17 mouse cellular contexts compared by ENCODE assay signal in genomic region chr2:114156639-114157038, GRCm38 (mm10). TPM values are rescaled to one million over a fixed set of nuclear protein-coding genes. Genes with fewer than 3 reads are reported as not detected.
DNase-seq lines count a peak whose midpoint lies in the region; ATAC-seq and TF ChIP-seq lines count a peak whose summit lies in the region.
"Had no signal": no experiment of that assay in that cellular context is flagged by ENCODE, and none has a peak within 500 bp of the region (broad histone marks: within the 10 kb centered on the region; RNA-seq: fewer than 3 reads in every experiment).

No protein-coding gene starts in this region.

- TF ChIP-seq POLR2A in MEL (IDR thresholded peaks at IDR 0.05; ENCODE audit: control insufficient read depth in 1 of 2, insufficient read depth in 1 of 2, low read depth in 1 of 2, low read length in 2 of 2, poor library complexity in 1 of 2) = no peak

- no peak overlapping the region for H3K9ac ChIP-seq in MEL (ENCODE audit: control insufficient read depth, low read depth, low read length, poor library complexity, severe bottlenecking)
- no peak overlapping the region for H3K9ac ChIP-seq in liver, embryonic 13.5 days
- H3K9ac ChIP-seq in forebrain, embryonic 13.5 days = no peak overlapping the region
- H3K9ac ChIP-seq: embryonic facial prominence, embryonic 12.5 days; forebrain, embryonic 12.5 days; forebrain, postnatal 0 days; heart, embryonic 13.5 days; hindbrain, embryonic 15.5 days had no signal

- DNase-seq in MEL (ENCODE audit: low read depth, low spot score) = peak; percentile 56
- DNase-seq in c-Kit-positive CD71-positive TER-119-positive erythroid progenitor cells, embryonic 14.5 days (ENCODE audit: low spot score) = peak; percentile 48
- DNase-seq in liver, embryonic 13.5 days = peak; percentile 37
- DNase-seq in left cerebral cortex, adult 8-10 months (ENCODE audit: low spot score in 2 of 2) = no peak
- no peak for DNase-seq in layer of hippocampus, adult 2 months (ENCODE audit: low spot score in 2 of 2)
- DNase-seq: adrenal gland, postnatal 14 days; cerebellum, adult 2 months; cerebellum, postnatal 25 days; forebrain, postnatal 0 days; gastrocnemius, postnatal 14 days; heart, postnatal 36 days had no signal

- 26% methylated on average over 1 of the region's 1 CpGs for WGBS in liver, embryonic 13.5 days (ENCODE audit: insufficient replicate concordance)
- WGBS in forebrain, embryonic 13.5 days = 100% methylated on average over 1 of the region's 1 CpGs

- TF ChIP-seq EP300 in MEL (IDR thresholded peaks at IDR 0.05; ENCODE audit: low read depth in 1 of 2, low read length in 2 of 2) = peak; percentile 62 to 70

- peak; percentile 94 for ATAC-seq in liver, embryonic 13.5 days (ENCODE audit: low read depth)
- peak; percentile 65 for ATAC-seq in megakaryocyte progenitor cell, adult 5-6 weeks (replicated peaks; ENCODE audit: poor library complexity)
- no peak for ATAC-seq in forebrain, embryonic 13.5 days
- ATAC-seq: forebrain, postnatal 0 days had no signal

- peaks cover 15 to 31% of the 10 kb centered on the region in 2 experiments for H3K36me3 ChIP-seq in MEL (ENCODE audit: control insufficient read depth in 1 of 2, insufficient read depth in 2 of 2, low read length in 2 of 2)
- peaks cover 70% of the 10 kb centered on the region for H3K36me3 ChIP-seq in liver, embryonic 13.5 days
- peaks cover 71% of the 10 kb centered on the region for H3K36me3 ChIP-seq in forebrain, embryonic 13.5 days (ENCODE audit: poor library complexity, severe bottlenecking)

- peaks cover 9 to 10% of the 10 kb centered on the region in 2 experiments for H3K4me1 ChIP-seq in MEL (ENCODE audit: control insufficient read depth in 1 of 2, insufficient read depth in 2 of 2, low read length in 2 of 2)
- peaks cover 14% of the 10 kb centered on the region for H3K4me1 ChIP-seq in liver, embryonic 13.5 days (replicated peaks)
- H3K4me1 ChIP-seq in forebrain, embryonic 13.5 days = no peaks in the 10 kb centered on the region
- H3K4me1 ChIP-seq: embryonic facial prominence, embryonic 12.5 days; forebrain, embryonic 12.5 days; heart, embryonic 13.5 days; hindbrain, embryonic 15.5 days had no signal

- no peak for TF ChIP-seq RAD21 in MEL (IDR thresholded peaks at IDR 0.05; ENCODE audit: low read depth, low read length)

- H3K9me3 ChIP-seq in MEL (replicated peaks; ENCODE audit: insufficient read depth, low read length) = no peaks in the 10 kb centered on the region
- H3K9me3 ChIP-seq in liver, embryonic 13.5 days (replicated peaks) = no peaks in the 10 kb centered on the region
- H3K9me3 ChIP-seq in forebrain, embryonic 13.5 days (replicated peaks) = no peaks in the 10 kb centered on the region
- H3K9me3 ChIP-seq: embryonic facial prominence, embryonic 12.5 days; forebrain, embryonic 12.5 days; heart, embryonic 13.5 days; hindbrain, embryonic 15.5 days had no signal

- H3K79me2 ChIP-seq in MEL (ENCODE audit: control insufficient read depth, insufficient read depth, low read length, poor library complexity) = no peaks in the 10 kb centered on the region

- peak overlapping the region; percentile 27; the same call in 1 of the 2 replicates for H3K4me2 ChIP-seq in liver, embryonic 13.5 days
- H3K4me2 ChIP-seq in forebrain, embryonic 13.5 days = no peak overlapping the region
- H3K4me2 ChIP-seq: embryonic facial prominence, embryonic 12.5 days; forebrain, embryonic 12.5 days; heart, embryonic 13.5 days; hindbrain, embryonic 15.5 days had no signal

- TF ChIP-seq CTCF in MEL (IDR thresholded peaks at IDR 0.05 in 2 of 3, conservative IDR thresholded peaks at IDR 0.05 in 1 of 3; ENCODE audit: control insufficient read depth in 1 of 3, insufficient read depth in 1 of 3, low read depth in 2 of 3, low read length in 3 of 3, poor library complexity in 1 of 3, severe bottlenecking in 1 of 3) = no peak
- TF ChIP-seq CTCF in layer of hippocampus, adult 2 months (conservative IDR thresholded peaks at IDR 0.05) = no peak

- H3K27ac ChIP-seq in MEL (ENCODE audit: control insufficient read depth, low read depth, low read length) = peak overlapping the region; percentile 92
- H3K27ac ChIP-seq in liver, embryonic 13.5 days = peak overlapping the region; percentile 25; the same call in 1 of the 2 replicates
- H3K27ac ChIP-seq in forebrain, embryonic 13.5 days = no peak overlapping the region
- no peak overlapping the region for H3K27ac ChIP-seq in layer of hippocampus, adult 2 months
- H3K27ac ChIP-seq: embryonic facial prominence, embryonic 12.5 days; forebrain, embryonic 12.5 days; heart, embryonic 13.5 days; hindbrain, embryonic 15.5 days had no signal

- H3K27me3 ChIP-seq in MEL (ENCODE audit: control insufficient read depth in 1 of 2, insufficient read depth in 2 of 2, low read length in 2 of 2) = no peaks in the 10 kb centered on the region
- H3K27me3 ChIP-seq in liver, embryonic 13.5 days = no peaks in the 10 kb centered on the region
- no peaks in the 10 kb centered on the region for H3K27me3 ChIP-seq in forebrain, embryonic 13.5 days
- H3K27me3 ChIP-seq: embryonic facial prominence, embryonic 12.5 days; forebrain, embryonic 12.5 days; heart, embryonic 13.5 days; hindbrain, embryonic 15.5 days had no signal

- H3K4me3 ChIP-seq in MEL (ENCODE audit: control insufficient read depth in 1 of 2, insufficient read depth in 1 of 2, low read depth in 2 of 2, low read length in 2 of 2) = no peak overlapping the region
- H3K4me3 ChIP-seq in liver, embryonic 13.5 days (replicated peaks) = no peak overlapping the region
- H3K4me3 ChIP-seq in forebrain, embryonic 13.5 days = no peak overlapping the region
- no peak overlapping the region for H3K4me3 ChIP-seq in layer of hippocampus, adult 2 months
- H3K4me3 ChIP-seq: embryonic facial prominence, embryonic 12.5 days; forebrain, embryonic 12.5 days; heart, embryonic 13.5 days; hindbrain, embryonic 15.5 days had no signal

TF ChIP-seq in MEL, 35 proteins besides CTCF, POLR2A, EP300 and RAD21 (continues in another document):
- peak; percentile 32; the same call in 1 of the 2 replicates for TF ChIP-seq SIN3A (IDR thresholded peaks at IDR 0.05; ENCODE audit: low read length)
- TF ChIP-seq CHD2 (IDR thresholded peaks at IDR 0.05; ENCODE audit: low read length) = no peak
- TF ChIP-seq NRF1 (IDR thresholded peaks at IDR 0.05; ENCODE audit: insufficient read depth, low read depth, low read length, poor library complexity, severe bottlenecking) = no peak
- TF ChIP-seq POLR2AphosphoS5 (IDR thresholded peaks at IDR 0.05; ENCODE audit: borderline replicate concordance, low read depth, low read length) = no peak
- TF ChIP-seq ETS1 (IDR thresholded peaks at IDR 0.05; ENCODE audit: low read depth, low read length) = peak; percentile 70
- TF ChIP-seq MAFK (IDR thresholded peaks at IDR 0.05; ENCODE audit: borderline replicate concordance, low read depth, low read length) = no peak
- TF ChIP-seq JUND (IDR thresholded peaks at IDR 0.05; ENCODE audit: low read depth, low read length) = no peak
- TF ChIP-seq ZNF384 (IDR thresholded peaks at IDR 0.05; ENCODE audit: low read depth, low read length) = no peak
- TF ChIP-seq HCFC1 (IDR thresholded peaks at IDR 0.05; ENCODE audit: low read depth, low read length) = no peak
- no peak for TF ChIP-seq USF2 (IDR thresholded peaks at IDR 0.05; ENCODE audit: borderline replicate concordance in 1 of 2, insufficient read depth in 1 of 2, low read depth in 1 of 2, low read length in 2 of 2)
- TF ChIP-seq NELFE (IDR thresholded peaks at IDR 0.05; ENCODE audit: low read depth, low read length) = no peak
- TF ChIP-seq GATA1 (IDR thresholded peaks at IDR 0.05; ENCODE audit: low read depth, low read length) = peak; percentile 62
- TF ChIP-seq ELF1 (IDR thresholded peaks at IDR 0.05; ENCODE audit: low read depth, low read length) = no peak
- TF ChIP-seq TAL1 (IDR thresholded peaks at IDR 0.05; ENCODE audit: low read length) = peak; percentile 85
- TF ChIP-seq E2F4 (IDR thresholded peaks at IDR 0.05; ENCODE audit: borderline replicate concordance, low read depth, low read length) = no peak
- TF ChIP-seq MAX (IDR thresholded peaks at IDR 0.05; ENCODE audit: low read length) = no peak
- TF ChIP-seq KAT2A (conservative IDR thresholded peaks at IDR 0.05; ENCODE audit: low read depth, low read length) = no peak
- TF ChIP-seq CHD1 (IDR thresholded peaks at IDR 0.05; ENCODE audit: low read depth, low read length) = no peak
- 0 out of 2 replicates have a peak, but pooled peaks have one; percentile 9 for TF ChIP-seq USF1 (IDR thresholded peaks at IDR 0.05; ENCODE audit: low read depth, low read length)
- no peak for TF ChIP-seq ZKSCAN1 (IDR thresholded peaks at IDR 0.05; ENCODE audit: low read depth, low read length)
- TF ChIP-seq MYC (IDR thresholded peaks at IDR 0.05; ENCODE audit: low read depth, low read length) = no peak
- no peak for TF ChIP-seq TBP (IDR thresholded peaks at IDR 0.05; ENCODE audit: low read depth, low read length)
- TF ChIP-seq BHLHE40 (IDR thresholded peaks at IDR 0.05; ENCODE audit: borderline replicate concordance, low read depth, low read length) = 0 out of 2 replicates have a peak, but pooled peaks have one; percentile 18

RNA-seq across cellular contexts. Expression of gene Aqr, which starts 30.2 kb away (rescaled TPM):
- total RNA-seq in MEL (2012; rRNA removed) = 45.9 and 47.7 TPM in 2 replicates
- polyA plus RNA-seq in MEL (2012; ENCODE audit: insufficient read depth in 1 of 2, insufficient read length in 2 of 2, low read depth in 1 of 2, low replicate concordance in 2 of 2, missing spikeins in 1 of 2) = 100 to 1,000 TPM in 1 of 2 experiments, 10 to 100 TPM in 1; 69.1 to 143 TPM
- polyA plus RNA-seq in liver, embryonic 13.5 days (2015; fragmentation: Nextera tagmentation; extraction: Ambion mirVana) = 24.9 and 30.1 TPM in 2 replicates
- 54.3 and 62.2 TPM in 2 replicates for total RNA-seq in megakaryocyte progenitor cell, adult 5-6 weeks (2015)
- total RNA-seq in megakaryocyte progenitor cell, adult 5-6 weeks (2017) = 39.5 and 56.5 TPM in 2 replicates
- polyA plus RNA-seq in forebrain, embryonic 13.5 days (2015; fragmentation: Nextera tagmentation; extraction: Ambion mirVana) = 52.1 and 55.3 TPM in 2 replicates
- total RNA-seq in left cerebral cortex, adult 8-10 months (2022) = 10 to 100 TPM; 30.2 to 36.4 (median 31.8) TPM
- total RNA-seq in layer of hippocampus, adult 2 months (2021) = 10 to 100 TPM; 28.6 to 29.5 TPM

RNA-seq across cellular contexts. Expression of gene Zfp770, which starts 44.6 kb away (rescaled TPM):
- total RNA-seq in MEL (2012; rRNA removed) = 6.0 and 6.6 TPM in 2 replicates
- polyA plus RNA-seq in MEL (2012; ENCODE audit: insufficient read depth in 1 of 2, insufficient read length in 2 of 2, low read depth in 1 of 2, low replicate concordance in 2 of 2, missing spikeins in 1 of 2) = 1 to 10 TPM in 1 of 2 experiments, not detected in 1; 9.6 TPM
- 1.8 and 1.9 TPM in 2 replicates for polyA plus RNA-seq in liver, embryonic 13.5 days (2015; fragmentation: Nextera tagmentation; extraction: Ambion mirVana)
- 19.4 and 20.2 TPM in 2 replicates for total RNA-seq in megakaryocyte progenitor cell, adult 5-6 weeks (2015)
- total RNA-seq in megakaryocyte progenitor cell, adult 5-6 weeks (2017) = 7.9 and 8.8 TPM in 2 replicates
- polyA plus RNA-seq in forebrain, embryonic 13.5 days (2015; fragmentation: Nextera tagmentation; extraction: Ambion mirVana) = 4.5 and 4.8 TPM in 2 replicates
- total RNA-seq in left cerebral cortex, adult 8-10 months (2022) = 10 to 100 TPM; 20.6 to 24.9 (median 21.0) TPM
- total RNA-seq in layer of hippocampus, adult 2 months (2021) = 10 to 100 TPM; 20.3 to 21.2 TPM

Comparison
In these comparisons a context has a peak if more than half of its experiments do, and no peak if none do; other contexts are left out.
1. DNase-seq: peak in MEL (single experiment), c-Kit-positive CD71-positive TER-119-positive erythroid progenitor cells, embryonic 14.5 days (single experiment) and liver, embryonic 13.5 days (single experiment); none in left cerebral cortex, adult 8-10 months (0 of 2) and layer of hippocampus, adult 2 months (0 of 2).
2. H3K27ac ChIP-seq: peak in MEL (single experiment) and liver, embryonic 13.5 days (single experiment); none in forebrain, embryonic 13.5 days (single experiment) and layer of hippocampus, adult 2 months (single experiment).